Mouse (Mus musculus) cerebellum, adult (tissue): ENCODE measurements around the gene Mybph.
"Not testable (repeated sequence)": the region's sequence is repeated elsewhere in the genome, so short reads cannot be mapped to it uniquely, and the experiment has no call there.

Experiments used
- ATAC-seq: cut with Nextera tagmentation; 2 replicates; pipeline ENCODE4 v1.9.2; 2017; ENCODE audit warnings: mild to moderate bottlenecking, moderate library complexity, mixed read lengths; ENCODE audit not compliant: insufficient number of reproducible peaks, low FRiP score, low TSS enrichment

The Mybph gene

DNA sequence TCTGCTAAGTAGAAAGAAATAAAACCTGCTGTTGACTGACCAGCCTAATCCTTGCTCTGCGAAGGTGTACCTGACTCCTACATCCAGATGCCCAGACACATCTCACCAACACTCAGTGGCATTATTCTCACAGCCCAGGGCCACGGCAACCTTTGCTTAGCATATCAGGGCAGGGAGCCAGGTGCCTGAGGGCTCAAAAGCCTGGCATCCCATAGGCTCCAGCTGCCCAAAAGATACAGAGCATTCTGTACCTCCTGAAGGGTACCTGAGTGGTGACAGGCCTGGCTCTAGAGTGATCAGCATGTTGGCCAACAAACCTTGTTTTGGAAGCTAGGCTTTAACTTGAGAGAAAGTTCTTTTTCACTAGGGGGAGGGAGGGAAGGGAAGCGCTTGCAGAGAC is 38.0 kb downstream of the Mybph start:
- no peak for ATAC-seq

DNA sequence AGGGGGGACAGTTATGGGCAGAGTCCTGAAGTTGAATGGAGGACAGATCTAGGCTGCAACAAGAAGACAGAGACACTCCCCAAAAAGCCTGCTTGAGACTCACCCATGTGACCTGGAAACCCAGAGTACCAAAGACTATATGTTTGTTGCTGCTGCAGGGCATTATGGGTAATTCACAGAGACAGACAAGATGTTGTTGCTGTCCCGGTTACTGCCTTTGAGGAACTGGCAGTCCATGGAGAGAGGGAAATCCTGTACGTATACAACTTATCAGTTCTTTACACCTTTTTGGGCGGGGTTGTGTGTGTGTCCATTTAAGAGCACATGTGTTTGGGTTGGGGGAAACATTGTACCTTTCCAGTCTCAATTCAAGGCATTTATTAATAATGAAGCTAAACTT is 38.4 kb downstream of the Mybph start:
- ATAC-seq, result no peak

DNA sequence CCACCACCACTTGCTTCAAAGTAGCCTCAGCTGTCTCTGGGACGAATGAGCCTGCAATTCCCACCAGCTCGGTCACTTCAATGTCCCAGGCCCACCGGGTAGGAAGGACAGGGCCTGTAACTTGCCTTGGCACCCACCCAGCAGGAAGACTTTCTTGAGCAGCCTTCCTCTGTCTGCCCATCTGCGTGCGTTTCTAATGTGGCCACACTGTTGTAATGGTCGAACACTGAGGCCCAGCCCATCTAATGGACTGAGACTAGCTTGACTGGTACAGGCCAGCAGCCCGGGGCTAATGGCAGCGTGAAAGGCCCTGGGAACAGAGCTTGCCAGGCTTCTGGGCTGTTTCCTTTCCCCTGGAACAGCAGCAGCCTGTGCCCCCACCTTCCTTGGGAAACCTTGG is 39.1 kb downstream of the Mybph start:
- no peak for ATAC-seq

DNA sequence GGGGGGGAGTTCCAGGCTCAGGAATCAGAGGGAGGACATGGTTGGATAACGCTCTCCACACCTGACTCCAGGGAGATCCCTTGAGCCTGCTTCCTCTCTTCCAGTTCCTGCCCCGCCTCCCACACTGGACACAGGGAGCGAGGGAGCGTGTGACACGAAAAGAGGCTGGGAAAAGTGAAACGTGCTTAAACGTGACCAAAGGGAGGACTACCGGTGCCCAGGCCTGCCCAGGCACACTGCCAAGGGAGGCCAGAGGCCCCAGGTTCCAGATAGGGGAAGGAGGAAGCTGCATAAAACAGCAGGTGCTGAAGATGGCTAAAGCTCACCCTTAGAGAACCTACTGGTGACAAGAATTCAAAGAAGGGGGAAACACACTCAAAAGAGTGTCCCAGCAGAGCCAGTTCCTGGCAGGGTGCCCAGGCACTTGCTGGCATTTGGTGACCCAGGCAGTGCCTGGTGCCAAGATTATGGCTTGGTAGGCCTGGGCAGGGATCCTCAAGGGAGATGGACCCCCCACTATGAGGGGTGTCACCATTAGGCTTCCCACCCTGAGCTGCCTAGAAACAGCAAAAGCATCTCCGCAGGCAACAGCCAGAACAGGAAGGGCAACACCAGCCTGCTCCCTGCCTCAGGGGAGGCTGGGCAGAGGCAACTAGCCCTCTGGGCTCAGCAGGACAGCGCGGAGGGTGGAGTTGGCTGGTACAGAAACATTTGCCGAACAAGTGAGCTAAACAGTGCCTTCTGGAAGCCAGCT is 39.7 kb downstream of the Mybph start:
- ATAC-seq, result peak; percentile 7; the same call in 1 of the 2 replicates

DNA sequence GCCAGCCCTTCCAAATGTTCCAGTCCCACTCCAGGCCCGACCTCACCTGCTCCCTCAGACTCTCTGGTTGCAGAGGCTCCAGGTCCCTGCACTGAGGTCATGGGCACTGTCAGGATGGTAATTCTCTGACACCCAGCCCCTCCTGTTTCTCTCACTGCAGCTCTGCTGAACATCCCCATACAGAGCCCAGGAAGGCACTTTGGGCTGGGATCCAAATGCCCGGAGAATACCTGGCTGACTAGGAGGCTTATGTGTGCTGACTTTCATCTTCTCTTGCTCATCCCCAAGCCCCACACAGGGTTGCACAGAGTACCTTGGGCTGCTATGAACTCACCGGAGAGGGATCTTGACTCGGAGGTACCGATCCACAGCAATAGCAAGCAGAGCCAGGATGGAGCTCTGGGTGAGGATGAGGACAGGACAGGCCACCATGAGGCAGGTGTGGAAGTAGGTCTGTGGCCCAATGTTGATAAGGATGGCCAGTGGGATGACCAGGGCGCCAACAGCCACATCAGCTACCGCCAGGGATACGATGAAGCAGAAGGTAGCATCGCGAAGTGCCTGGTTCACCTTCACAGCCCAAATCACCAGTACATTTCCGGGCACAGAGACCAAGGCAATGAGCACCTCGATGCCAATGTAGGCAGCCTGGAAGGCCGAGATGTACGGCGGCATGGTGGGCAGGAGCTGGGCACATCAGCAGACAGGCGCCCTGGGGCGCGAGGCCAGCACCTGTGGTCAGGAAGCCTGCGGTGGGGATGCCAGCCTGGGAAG is 40.6 kb downstream of the Mybph start:
- peak; percentile 12 for ATAC-seq

DNA sequence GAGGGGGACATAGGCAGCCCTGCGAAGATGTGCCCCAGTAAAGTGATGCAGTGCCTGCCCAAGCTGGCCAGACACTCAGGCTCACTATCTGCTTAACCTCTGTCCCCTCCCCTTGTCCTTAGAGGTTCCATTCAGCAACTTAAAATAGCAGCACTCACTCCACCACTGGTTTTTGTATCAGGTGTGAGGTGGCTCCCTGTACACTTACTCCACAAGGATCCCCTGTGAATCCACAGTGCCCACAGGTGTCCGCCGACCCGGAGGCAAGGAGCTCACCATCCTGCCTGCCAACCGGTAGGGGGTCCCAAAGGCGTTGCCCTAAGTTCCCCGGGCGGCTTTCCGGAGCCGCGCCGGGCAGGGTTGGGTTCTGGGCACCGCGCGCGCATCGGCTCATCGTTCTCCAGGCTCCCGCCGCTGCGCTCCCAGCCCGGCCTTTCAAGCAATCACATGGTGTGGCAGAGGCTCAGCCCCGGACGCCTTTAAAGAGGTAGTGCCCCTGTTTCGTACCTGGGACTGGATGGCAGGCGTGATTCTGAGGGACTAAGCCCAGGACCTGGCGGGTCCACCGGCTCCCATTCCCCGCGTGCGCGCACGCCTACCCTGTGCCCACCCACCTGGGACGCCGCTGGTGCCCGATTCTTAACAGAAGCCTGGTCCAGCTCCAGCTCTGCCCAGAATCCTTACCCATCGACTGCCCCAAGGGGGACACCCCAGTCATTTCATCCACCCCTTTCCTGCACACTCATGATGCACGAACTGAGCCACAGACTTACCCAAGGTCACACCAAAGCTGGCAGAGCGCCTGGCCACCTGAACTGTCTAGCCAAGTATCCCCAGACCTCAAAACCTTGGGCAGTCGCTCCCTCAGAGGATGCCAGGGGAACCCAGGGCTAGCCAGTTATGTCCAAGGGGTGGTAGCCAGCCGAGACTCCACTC is 41.5 kb downstream of the Mybph start:
- peak; percentile 59 for ATAC-seq

DNA sequence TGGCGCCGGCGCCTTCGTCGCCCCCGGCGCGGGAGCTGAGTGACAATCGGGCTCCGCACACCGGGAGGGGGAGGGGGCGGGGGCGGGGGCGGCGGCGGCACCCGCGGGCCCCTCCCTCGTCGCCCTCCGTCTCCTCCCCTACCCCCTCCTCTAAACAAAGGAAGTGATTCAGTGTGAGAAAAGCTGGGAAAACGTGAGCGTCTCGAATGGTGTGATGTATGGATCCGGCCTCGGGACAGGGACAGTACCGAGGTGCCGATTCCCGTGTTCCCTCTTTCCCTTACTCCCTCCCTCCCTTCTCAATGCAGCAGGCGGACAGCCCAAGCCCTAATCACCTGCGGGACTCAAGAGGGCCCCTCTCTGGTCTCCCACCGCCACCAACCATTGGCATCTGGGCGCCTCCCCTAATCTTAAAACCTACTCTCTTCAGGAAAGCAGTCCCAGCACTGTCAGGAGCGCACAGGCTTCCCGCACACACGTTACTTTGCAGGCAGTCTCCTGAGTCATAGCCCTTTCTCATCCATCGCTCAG is 42.2 kb downstream of the Mybph start, which contains the start of gene Adora1:
Gene Adora1, minus strand, starts transcription at position 41 of the 531 bp plus-strand sequence.
- ATAC-seq, result no peak

DNA sequence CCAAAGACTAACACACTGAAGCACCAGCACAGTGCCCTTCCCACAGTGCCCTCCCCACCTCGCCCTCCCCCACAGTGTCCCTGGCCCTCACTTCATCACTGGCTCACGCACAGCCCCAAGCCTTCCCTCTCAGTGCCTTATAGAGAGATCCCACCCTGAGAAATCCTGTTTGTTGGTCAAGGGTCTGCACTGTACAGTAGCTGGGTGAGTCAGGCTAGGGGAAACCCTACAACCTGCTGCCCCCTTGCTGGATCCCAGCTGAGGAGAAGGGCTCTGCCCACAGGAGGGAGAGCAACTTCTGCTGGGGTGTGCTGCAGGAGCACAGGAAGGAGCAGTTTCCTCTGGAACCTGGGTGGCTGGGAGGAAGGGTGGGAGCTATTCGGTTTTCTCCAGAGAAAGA is 42.9 kb downstream of the Mybph start:
- no peak for ATAC-seq

DNA sequence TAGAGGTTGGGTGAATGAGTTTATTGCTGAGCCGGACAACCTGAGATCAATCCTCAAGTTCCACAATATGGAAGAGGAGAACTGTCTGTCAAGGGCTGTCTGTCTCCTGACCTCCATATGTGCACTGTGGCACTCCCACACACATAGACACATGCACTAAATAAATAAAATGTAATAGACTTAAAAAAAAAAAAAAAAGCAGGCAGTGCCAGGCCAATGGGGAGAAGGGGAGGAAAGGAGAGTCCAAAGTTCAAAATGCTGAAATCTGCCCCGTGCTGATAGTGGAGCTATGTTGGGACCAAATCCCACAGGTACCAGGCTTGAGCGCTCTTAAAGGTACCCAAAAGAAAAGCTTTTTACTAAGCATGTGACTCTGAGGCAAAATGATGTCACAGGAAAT is 44.2 kb downstream of the Mybph start:
- no peak for ATAC-seq

DNA sequence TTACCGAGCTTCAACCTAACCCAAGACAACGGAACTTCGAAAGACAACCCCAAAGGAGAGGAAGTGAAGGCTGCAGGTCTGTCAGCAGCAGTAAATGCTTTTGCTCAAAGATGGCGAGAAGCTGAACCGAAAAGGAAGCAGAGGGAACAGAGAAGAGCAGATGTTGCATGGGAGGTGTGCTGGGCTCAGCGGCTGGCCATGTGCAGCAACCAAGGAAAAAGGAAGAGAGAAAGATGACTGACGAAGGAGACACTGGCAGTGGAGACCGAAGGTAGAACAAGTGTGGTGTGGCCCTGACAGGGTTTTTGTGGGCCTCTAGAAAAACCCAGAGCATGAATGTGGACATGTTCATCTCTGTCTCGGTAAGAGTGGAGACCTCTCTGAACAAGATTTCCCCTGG is 47.5 kb downstream of the Mybph start:
- no peak for ATAC-seq

DNA sequence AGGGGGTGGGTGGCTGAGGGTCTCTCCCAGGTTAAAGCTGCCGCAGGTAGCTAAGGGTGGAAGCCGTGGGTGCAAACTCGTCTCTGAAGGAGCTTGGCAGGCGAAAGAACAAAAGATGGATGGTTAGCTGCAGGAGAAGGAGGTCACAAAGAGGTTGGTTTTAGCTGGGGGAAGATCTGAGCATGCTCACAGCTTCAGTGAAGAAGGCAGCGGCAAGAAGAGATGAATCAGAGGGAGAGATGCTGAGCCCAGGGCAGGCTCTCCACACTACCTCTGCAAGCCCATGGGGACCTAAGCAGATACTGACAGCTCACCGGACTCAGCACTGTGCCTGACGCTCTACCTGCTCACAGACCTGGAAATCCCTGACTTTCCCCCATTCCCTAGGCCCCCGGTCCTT is 48.0 kb downstream of the Mybph start:
- no peak for ATAC-seq

DNA sequence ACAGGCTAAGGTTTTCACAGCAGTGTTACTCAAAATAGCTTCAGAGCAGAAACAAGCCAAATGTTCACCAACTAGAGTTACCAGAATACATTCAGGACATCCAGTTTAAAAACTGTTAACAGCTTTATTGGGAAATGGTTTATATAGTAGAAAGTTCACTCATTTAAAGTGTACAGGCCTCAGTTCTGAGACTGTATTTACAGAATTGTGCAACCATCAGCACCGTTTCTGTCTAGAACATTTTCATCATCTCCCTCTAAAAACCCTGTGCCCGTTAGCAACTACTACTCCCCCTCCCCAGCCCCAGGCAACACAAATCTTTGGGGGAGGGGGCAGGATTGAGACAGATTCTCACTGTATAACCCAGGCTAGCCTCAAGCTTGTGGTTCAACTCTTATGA is 49.0 kb downstream of the Mybph start:
- no peak for ATAC-seq

DNA sequence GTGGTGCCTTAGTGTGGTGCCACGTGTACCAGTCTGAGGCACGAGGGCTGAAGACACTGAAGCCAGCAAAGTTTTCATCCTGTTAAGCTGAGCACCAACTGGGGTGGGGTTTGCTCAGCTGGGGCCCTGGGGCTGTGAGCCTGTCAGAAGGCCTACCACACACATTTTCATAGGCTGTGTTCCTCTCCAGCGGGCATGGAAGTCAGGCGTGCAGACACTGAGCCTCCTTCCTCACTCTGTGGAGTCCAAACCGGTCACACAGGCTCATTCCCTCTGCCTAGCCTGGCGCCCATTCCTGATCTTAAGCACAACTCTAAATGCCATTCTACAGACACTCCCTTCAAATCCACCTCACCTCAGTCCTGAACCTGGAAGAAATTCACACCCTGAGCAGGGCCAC is 50.3 kb downstream of the Mybph start:
- no peak for ATAC-seq

DNA sequence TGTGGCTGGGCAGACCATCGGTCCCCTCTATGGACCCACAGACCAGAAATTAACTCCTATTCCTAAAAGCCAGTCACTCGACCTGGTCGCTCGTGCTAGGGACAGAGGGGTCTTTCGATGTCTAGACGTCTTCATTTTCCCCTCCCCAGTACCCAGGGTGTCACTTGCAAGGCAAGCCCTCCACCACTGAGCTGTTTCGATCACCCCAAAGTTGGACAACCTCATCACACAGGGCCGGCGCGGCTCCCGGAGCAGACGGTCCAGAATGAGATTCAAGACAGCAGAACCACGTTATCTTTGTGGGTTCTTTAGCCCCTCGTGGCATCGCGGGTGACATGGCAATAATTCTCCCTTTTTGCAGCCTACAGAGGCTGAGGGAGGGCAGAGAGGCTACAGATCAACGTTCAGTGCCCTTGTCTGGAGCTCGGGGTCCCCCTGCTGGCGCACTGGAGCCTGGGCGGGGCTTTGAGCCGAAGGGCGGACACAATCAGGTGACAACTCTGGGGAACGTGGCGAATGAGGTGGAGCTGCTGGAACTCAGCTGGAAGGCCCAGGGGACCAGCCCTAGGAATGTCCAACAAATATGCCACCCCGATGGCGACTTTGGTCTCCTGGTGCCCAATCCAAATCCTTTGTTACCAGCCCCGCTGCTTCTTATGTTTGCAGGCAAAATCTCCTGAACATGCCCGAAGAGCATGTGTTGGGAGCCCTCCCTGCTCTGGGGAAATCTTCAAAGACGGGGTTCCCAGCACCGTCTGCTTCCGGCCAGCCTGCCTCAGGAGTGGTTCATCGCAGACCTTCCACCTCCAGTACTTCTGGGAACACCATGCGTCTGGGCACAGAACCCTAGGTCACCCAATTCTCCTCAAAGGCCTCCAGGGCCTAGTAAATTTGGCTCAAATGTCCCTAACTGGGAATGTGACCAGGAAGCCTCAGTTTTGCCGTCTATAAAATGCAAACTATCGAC is 51.0 kb downstream of the Mybph start:
- ATAC-seq, result peak; percentile 90

DNA sequence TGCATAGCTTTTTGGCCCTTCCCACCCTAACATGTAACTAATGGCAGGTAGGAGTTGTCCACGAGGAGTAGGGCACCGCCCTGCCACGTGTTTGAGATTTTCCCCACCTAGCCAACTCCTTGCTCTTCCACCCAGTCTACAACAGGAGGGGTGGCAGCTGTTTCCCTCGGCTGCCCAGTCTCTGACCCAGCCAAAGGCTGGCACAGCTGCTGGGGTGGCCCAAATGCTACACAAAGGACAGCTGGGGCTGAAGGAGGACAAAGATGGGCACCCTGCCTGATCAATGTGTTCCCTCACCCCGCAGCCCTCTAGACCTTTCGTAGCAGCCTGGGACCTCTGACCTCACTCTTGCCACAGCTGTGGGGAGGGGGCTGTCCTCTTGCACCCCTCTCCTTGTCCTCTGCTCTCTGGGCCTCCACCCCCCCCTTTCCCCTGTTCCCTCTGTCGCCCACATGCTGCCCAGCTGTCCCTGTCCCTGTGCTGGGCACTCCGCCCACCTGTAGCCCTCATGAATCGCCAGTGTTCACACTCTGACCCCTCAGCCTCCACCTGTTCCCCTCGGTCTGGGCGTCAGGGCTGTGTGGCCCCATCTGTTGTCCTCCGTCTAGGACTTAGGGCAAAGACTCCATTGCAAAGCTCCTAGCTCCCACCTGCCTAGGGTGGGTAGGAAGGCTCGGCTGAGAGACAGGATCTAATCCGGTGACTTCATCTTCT is 51.9 kb downstream of the Mybph start:
- no peak for ATAC-seq

DNA sequence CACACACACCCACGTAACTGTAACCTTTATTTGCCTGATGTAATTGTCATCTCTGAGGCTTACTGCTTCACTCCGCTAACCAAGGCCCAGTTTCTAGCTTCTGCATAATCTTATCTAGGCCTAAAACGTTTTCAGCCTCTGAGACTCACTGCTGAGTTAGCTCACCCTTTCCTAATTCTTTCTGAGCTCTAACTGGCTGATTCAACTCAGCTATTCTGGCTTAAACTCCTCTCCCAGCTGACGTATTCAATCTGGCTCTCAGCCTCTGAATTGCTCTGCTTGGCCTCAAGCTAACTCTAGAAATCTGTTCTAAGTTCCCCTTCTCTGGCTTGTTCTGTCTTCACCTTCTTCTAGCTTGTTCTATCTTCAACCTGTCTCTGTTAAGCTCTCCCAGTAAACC is 53.3 kb downstream of the Mybph start:
- ATAC-seq, result no peak

DNA sequence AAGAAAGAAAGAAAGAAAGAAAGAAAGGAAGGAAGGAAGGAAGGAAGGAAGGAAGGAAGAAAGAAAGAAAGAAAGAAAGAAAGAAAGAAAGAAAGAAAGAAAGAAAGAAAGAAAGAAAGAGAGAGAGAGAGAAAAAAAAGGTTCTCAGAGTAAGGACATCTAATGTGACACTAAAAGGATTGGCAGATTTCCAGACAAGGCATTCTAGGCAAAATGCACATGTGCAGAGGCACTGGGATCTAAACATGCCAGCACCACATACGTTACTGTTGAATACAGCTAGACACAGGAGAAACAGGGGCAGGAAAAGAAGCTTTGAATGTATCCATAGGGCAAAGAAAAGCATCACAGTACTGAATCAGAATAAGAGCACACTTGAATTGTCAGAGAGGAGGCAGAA is 56.4 kb downstream of the Mybph start:
- ATAC-seq, result not testable (repeated sequence)
